Mouse (Mus musculus): Measurements from ENCODE around the gene Fbxo21.

Fbxo21 gene

GRCm38 (mm10) chr5:117981943-117982342 is 5.4 kb downstream of the Fbxo21 start:
- DNase-seq = no peak

- no peak for DNase-seq
Measured at GRCm38 (mm10) chr5:117986327-117986726, 9.8 kb downstream of the Fbxo21 start.

- DNase-seq = no peak
Measured at GRCm38 (mm10) chr5:117987891-117988290, 11.4 kb downstream of the Fbxo21 start.

- no peak for DNase-seq
Measured at GRCm38 (mm10) chr5:117988367-117988766, 11.8 kb downstream of the Fbxo21 start.

GRCm38 (mm10) chr5:117989773-117990172 is 13.2 kb downstream of the Fbxo21 start:
- no peak for DNase-seq

- DNase-seq = no peak
Measured at GRCm38 (mm10) chr5:117990957-117991356, 14.4 kb downstream of the Fbxo21 start.

- DNase-seq = no peak
Measured at GRCm38 (mm10) chr5:117993550-117993949, 17.0 kb downstream of the Fbxo21 start.

- no peak for DNase-seq
Measured at GRCm38 (mm10) chr5:117995372-117995901, 18.9 kb downstream of the Fbxo21 start.

- no peak for DNase-seq
Measured at GRCm38 (mm10) chr5:117995911-117996310, 19.4 kb downstream of the Fbxo21 start.

- no peak for DNase-seq
Measured at GRCm38 (mm10) chr5:117996581-117996980, 20.1 kb downstream of the Fbxo21 start.

GRCm38 (mm10) chr5:117997434-117997970 is 21.0 kb downstream of the Fbxo21 start:
- no peak for DNase-seq

- DNase-seq = no peak
Measured at GRCm38 (mm10) chr5:117999061-117999460, 22.5 kb downstream of the Fbxo21 start.

- DNase-seq = no peak
Measured at GRCm38 (mm10) chr5:117999584-117999983, 23.1 kb downstream of the Fbxo21 start.

GRCm38 (mm10) chr5:118002059-118002458 is 25.5 kb downstream of the Fbxo21 start:
- peak; percentile 58 to 63 for DNase-seq

GRCm38 (mm10) chr5:118004619-118005018 is 28.1 kb downstream of the Fbxo21 start:
- DNase-seq = peak; percentile 62 to 68

- DNase-seq = no peak
Measured at GRCm38 (mm10) chr5:118005728-118006127, 29.2 kb downstream of the Fbxo21 start.

- no peak for DNase-seq
Measured at GRCm38 (mm10) chr5:118008344-118008743, 31.8 kb downstream of the Fbxo21 start.

GRCm38 (mm10) chr5:118010872-118011271 is 34.3 kb downstream of the Fbxo21 start:
- DNase-seq = no peak

- no peak for DNase-seq
Measured at GRCm38 (mm10) chr5:118011796-118012195, 35.3 kb downstream of the Fbxo21 start.

- DNase-seq = no peak
Measured at GRCm38 (mm10) chr5:118015028-118015427, 38.5 kb downstream of the Fbxo21 start.

- DNase-seq = no peak
Measured at GRCm38 (mm10) chr5:118015669-118016068, 39.1 kb downstream of the Fbxo21 start.

GRCm38 (mm10) chr5:118017527-118017926 is 41.0 kb downstream of the Fbxo21 start:
- no peak for DNase-seq

- DNase-seq = no peak
Measured at GRCm38 (mm10) chr5:118019905-118020304, 43.4 kb downstream of the Fbxo21 start.

GRCm38 (mm10) chr5:118023053-118023452 is 46.5 kb downstream of the Fbxo21 start:
- DNase-seq = no peak

- no peak for DNase-seq
Measured at GRCm38 (mm10) chr5:118025880-118026279, 49.4 kb downstream of the Fbxo21 start.

All from B cell, adult 2 months (primary cell).